Mouse (Mus musculus): ENCODE results near the gene Zfp839. TPM values are rescaled to one million over a fixed set of nuclear protein-coding genes. Genes with fewer than 3 reads are reported as not detected.

Gene Zfp839
- polyA plus RNA-seq, 1 experiment from 2014 or later = 6.1 TPM

DNA sequence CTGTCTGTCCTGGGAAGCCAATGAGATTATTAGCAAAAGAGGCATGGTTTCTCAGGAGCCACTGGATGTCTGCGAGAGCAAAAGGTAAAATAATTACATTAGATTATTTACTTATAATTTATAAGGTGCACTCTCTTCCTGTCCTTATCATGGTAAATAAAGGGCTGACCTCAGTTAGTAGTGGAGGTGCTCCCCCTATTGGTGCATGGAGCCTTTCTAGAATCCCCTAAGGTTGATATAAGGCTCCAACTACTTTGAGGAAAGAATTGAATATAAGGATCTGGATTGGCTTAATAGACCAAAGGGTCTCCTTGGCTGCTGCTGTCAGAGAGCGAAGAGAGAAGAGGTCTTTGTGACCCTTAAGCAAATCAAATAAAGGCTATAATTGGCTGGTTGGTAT, 53.5 kb downstream of the Zfp839 start:
- no peak for DNase-seq (ENCODE audit: low spot score)
- WGBS = 94% methylated on average over 2 of the region's 2 CpGs
- Histone ChIP-seq H3K4me3 (no peak overlapping the region), H3K36me3 (replicated peaks) (no peaks in the 10 kb centered on the region; the same call in 1 of the 2 replicates), H3K9me3 (no peaks in the 10 kb centered on the region), H3K27me3 (replicated peaks; ENCODE audit: low read depth, poor library complexity, severe bottlenecking) (no peaks in the 10 kb centered on the region), H3K27ac (replicated peaks) (no peak overlapping the region), H3K4me1 (no peaks in the 10 kb centered on the region)

DNA sequence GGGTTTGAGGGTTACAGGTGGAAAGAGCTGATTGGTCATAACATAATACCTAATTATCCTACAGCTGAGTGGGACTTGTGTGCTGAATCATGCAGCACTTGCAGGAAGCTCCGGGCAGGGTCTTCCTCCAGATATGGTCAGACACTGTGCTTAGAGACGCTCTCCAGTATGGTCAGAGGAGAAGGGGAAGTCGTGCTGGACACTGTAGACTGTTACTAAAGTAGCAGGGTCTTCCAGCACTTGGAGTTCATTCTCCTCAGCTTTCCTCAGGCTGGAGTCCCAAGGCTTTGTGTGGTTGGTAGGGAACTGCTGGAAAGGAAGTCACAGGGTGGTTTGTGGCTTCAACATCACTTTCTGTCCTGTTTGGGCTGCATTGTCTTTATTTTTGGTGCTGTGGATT, 57.8 kb downstream of the Zfp839 start:
- no peaks in the 10 kb centered on the region for H3K27me3 ChIP-seq (replicated peaks; ENCODE audit: low read depth, poor library complexity, severe bottlenecking)
- no peaks in the 10 kb centered on the region for H3K9me3 ChIP-seq
- H3K36me3 ChIP-seq (replicated peaks) = no peaks in the 10 kb centered on the region; the same call in 1 of the 2 replicates
- WGBS = 81% methylated on average over 3 of the region's 3 CpGs
- no peaks in the 10 kb centered on the region for H3K4me1 ChIP-seq
- no peak for DNase-seq (ENCODE audit: low spot score)
- H3K4me3 ChIP-seq = no peak overlapping the region
- no peak overlapping the region for H3K27ac ChIP-seq (replicated peaks)

DNA sequence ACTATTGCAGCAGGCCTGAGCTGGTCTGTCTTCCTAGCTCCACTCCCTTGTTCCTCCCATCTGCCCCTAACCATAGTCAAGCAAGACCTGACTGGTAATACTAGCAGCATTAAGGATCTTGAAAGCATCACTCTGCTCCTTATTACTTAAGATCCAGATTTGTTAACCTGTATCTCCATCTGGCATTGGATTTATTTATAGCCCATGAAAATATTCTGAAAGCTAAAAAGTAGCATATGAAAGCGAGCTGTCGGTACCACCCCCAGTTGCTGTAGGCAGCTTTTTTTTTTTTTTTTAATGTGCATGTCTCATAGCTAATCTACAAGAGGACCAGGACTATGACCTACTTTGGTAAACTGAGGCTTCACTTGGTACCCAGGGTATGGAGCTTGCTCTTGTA, 59.9 kb downstream of the Zfp839 start:
- H3K4me3 ChIP-seq = no peak overlapping the region
- no peaks in the 10 kb centered on the region for H3K4me1 ChIP-seq
- H3K27ac ChIP-seq (replicated peaks) = no peak overlapping the region
- DNase-seq (ENCODE audit: low spot score) = no peak
- 97% methylated on average over 2 of the region's 2 CpGs for WGBS
- H3K27me3 ChIP-seq (replicated peaks; ENCODE audit: low read depth, poor library complexity, severe bottlenecking) = no peaks in the 10 kb centered on the region
- no peaks in the 10 kb centered on the region for H3K9me3 ChIP-seq
- H3K36me3 ChIP-seq (replicated peaks) = peaks cover 5% of the 10 kb centered on the region

DNA sequence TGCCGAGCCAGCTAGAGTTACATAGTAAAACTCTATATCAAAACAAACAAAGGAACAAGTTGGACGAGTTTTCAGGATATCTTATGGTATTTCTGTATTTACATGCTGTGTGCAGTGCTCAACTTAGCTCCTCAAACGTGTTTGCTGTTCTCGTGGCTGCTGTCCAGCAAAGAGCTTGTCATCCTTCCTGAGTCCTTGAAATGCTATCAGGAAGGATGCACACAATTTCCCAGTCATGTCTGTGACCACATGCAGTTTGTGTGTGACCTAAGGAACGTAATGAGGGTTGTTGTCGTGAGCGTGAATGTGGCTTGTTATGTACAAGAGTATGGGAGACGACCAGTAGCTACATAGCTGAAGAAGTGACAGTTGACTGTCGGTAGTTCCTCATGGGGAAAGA, 65.7 kb downstream of the Zfp839 start:
- Histone ChIP-seq H3K4me1 (no peaks in the 10 kb centered on the region), H3K9me3 (no peaks in the 10 kb centered on the region), H3K4me3 (no peak overlapping the region), H3K36me3 (replicated peaks) (peaks cover 40% of the 10 kb centered on the region), H3K27me3 (replicated peaks; ENCODE audit: low read depth, poor library complexity, severe bottlenecking) (no peaks in the 10 kb centered on the region), H3K27ac (replicated peaks) (no peak overlapping the region)
- no peak for DNase-seq (ENCODE audit: low spot score)
- 88% methylated on average over 9 of the region's 9 CpGs for WGBS

Other genes with a start within 250 kb of the Zfp839 start
- gene Dync1h1, start 248.8 kb upstream of the Zfp839 start, polyA plus RNA-seq (2016; fragmentation: Nextera tagmentation; extraction: Ambion mirVana) = 64.2 and 67.5 TPM in 2 replicates
- gene 1700001K19Rik, start 167.6 kb upstream of the Zfp839 start, polyA plus RNA-seq (2016; fragmentation: Nextera tagmentation; extraction: Ambion mirVana) = 0.16 TPM in 1 of 2 replicates, not detected in the other
- gene Hsp90aa1, start 147.5 kb upstream of the Zfp839 start, polyA plus RNA-seq (2016; fragmentation: Nextera tagmentation; extraction: Ambion mirVana) = 1,072 and 1,177 TPM in 2 replicates
- 22.4 and 24.1 TPM in 2 replicates for gene Wdr20, start 112.3 kb upstream of the Zfp839 start, polyA plus RNA-seq (2016; fragmentation: Nextera tagmentation; extraction: Ambion mirVana)
- 7.2 and 10.1 TPM in 2 replicates for gene Mok, start 9.3 kb upstream of the Zfp839 start, polyA plus RNA-seq (2016; fragmentation: Nextera tagmentation; extraction: Ambion mirVana)
- gene Cinp, start 38.9 kb downstream of the Zfp839 start, polyA plus RNA-seq (2016; fragmentation: Nextera tagmentation; extraction: Ambion mirVana) = 86.9 and 91.3 TPM in 2 replicates
- gene Tecpr2, start 39.0 kb downstream of the Zfp839 start, polyA plus RNA-seq (2016; fragmentation: Nextera tagmentation; extraction: Ambion mirVana) = 6.2 and 6.5 TPM in 2 replicates
- 14.2 and 14.6 TPM in 2 replicates for gene Ankrd9, start 128.8 kb downstream of the Zfp839 start, polyA plus RNA-seq (2016; fragmentation: Nextera tagmentation; extraction: Ambion mirVana)
- 7.4 and 8.0 TPM in 2 replicates for gene Rcor1, start 189.1 kb downstream of the Zfp839 start, polyA plus RNA-seq (2016; fragmentation: Nextera tagmentation; extraction: Ambion mirVana)

Measured in embryonic facial prominence, embryonic 10.5 days (tissue).